Mouse (Mus musculus): ENCODE data around the gene Spert.

DNA sequence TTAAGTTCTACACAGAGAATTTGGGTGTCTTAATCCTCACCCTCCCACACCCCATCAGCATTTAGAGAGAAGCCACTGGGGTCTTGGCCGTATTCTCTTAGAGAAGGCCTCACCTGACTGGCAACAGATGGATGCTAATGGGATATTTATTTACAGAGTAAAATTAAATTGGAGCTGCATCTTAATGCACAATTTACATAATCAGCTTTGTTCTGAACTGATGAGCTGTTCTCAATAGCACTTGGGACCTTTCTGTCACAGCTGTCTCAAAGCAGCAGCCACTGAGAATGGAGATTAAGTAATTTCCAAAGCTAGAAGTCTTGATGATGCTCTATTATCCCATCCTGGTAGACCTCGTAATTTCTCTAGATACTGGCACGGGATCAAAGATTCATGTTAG, 26.6 kb downstream of the Spert start:
- TF ChIP-seq CTCF (IDR thresholded peaks at IDR 0.05; ENCODE audit: low read depth) (no peak), EP300 (IDR thresholded peaks at IDR 0.05; ENCODE audit: low read depth) (no peak)
